In genomic region chr1:33946601-33947395, GRCm38 (mm10) we compare ENCODE assay signal across 7 mouse cellular contexts. TPM values are rescaled to one million over a fixed set of nuclear protein-coding genes. Genes with fewer than 3 reads are reported as not detected.
DNase-seq lines count a peak whose midpoint lies in the region; ATAC-seq lines count a peak whose summit lies in the region.

No protein-coding gene starts in this region.

- peak; percentile 71 for DNase-seq in ZHBTc4 (ENCODE audit: low read depth, low spot score)
- peak; percentile 64 to 86 for DNase-seq in frontal cortex, postnatal 36 days (ENCODE audit: low spot score in 2 of 2)
- DNase-seq in layer of hippocampus, postnatal 36 days: peak; percentile 73
- peak; percentile 75 for DNase-seq in right cerebral cortex, postnatal 25 days
- no peak for DNase-seq in thymus, postnatal 14 days

- ATAC-seq in cerebellum, adult (ENCODE audit: insufficient number of reproducible peaks, low FRiP score, low TSS enrichment): peak; percentile 86
- ATAC-seq in erythroid progenitor cell, adult 5-6 weeks (replicated peaks; ENCODE audit: low FRiP score, poor library complexity, severe bottlenecking): no peak

RNA-seq across cellular contexts. Expression of gene Dst, which starts 38.8 kb away (rescaled TPM):
- total RNA-seq in layer of hippocampus, postnatal 36 days (2021): 100 to 1,000 TPM; 200 to 227 TPM
- 1.7 and 1.8 TPM in 2 replicates for total RNA-seq in erythroid progenitor cell, adult 5-6 weeks (2015; ENCODE audit: low replicate concordance)
- total RNA-seq in erythroid progenitor cell, adult 5-6 weeks (2017; ENCODE audit: low replicate concordance): 1.7 and 2.4 TPM in 2 replicates

RNA-seq across cellular contexts. Expression of gene Bend6, which starts 39.2 kb away (rescaled TPM):
- total RNA-seq in layer of hippocampus, postnatal 36 days (2021): 10 to 100 TPM; 69.8 to 71.8 TPM
- total RNA-seq in erythroid progenitor cell, adult 5-6 weeks (2015; ENCODE audit: low replicate concordance): 3.4 TPM in 1 of 2 replicates, not detected in the other
- not detected in 2 replicates for total RNA-seq in erythroid progenitor cell, adult 5-6 weeks (2017; ENCODE audit: low replicate concordance)

Comparison
In these comparisons a context has a peak if more than half of its experiments do, and no peak if none do; other contexts are left out.
1. RNA of gene Dst, which starts 38.8 kb away (total RNA-seq): 200 to 227 TPM in layer of hippocampus, postnatal 36 days; 1.7 to 2.4 TPM in erythroid progenitor cell, adult 5-6 weeks; every median in the first group is over 10 times any median in the second.
2. RNA of gene Bend6, which starts 39.2 kb away (total RNA-seq): 69.8 to 71.8 TPM in layer of hippocampus, postnatal 36 days; 3.4 TPM in erythroid progenitor cell, adult 5-6 weeks; every median in the first group is over 10 times any median in the second.